Mouse (Mus musculus) liver, postnatal 0 days (tissue): Measurements from ENCODE around the gene Sema3f.

Experiments used
- CTCF ChIP-seq: sonication (generic); IDR thresholded peaks from 2 replicates; pipeline ENCODE4 v1.5.1; 2016; ENCODE audit warnings: antibody characterized with exemption, low read depth
- EP300 ChIP-seq: IDR thresholded peaks from 2 replicates; pipeline ENCODE4 v1.6.1; 2016; ENCODE audit warnings: antibody characterized with exemption, low read depth, mild to moderate bottlenecking

DNA sequence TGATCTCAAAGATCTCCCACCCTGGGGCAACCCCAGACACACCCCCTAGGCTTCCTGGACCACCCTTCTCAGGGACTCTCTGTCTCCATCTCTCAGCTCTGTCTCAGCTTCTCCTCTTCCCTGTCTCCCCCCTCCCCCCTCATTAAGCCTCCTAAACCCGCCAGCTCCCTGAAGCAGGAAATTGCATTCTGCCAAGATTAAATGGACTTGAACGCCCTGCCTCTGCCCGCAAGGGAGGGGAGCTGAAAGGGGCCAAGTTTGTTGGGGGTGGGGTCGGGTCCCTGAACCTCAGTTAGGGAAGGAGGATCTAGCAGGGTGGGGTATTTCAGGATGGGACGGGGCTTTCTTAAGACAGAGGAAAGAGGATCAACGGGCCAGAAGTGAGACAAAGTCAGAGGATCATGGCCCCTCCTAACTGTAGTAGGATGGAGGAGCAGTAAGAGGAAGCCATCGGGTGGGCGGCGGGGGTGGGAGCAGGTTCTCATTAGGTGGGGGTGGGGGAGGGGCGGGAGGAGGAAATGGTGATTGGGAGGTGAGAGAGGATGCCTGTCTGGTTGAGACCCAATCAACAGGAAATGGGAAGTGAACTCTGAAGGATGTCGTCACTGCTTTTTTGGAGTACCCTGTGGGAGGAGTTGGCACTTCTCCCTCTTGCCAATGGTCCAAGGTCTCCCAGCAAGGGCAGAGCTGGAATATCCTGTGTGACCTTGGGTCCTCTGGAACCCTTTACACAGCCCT is 13.7 kb upstream of the Sema3f start:
- TF ChIP-seq CTCF (no peak), EP300 (no peak)
